Mouse (Mus musculus) midbrain, postnatal 0 days (tissue): ENCODE results near the gene Ddrgk1. TPM values are rescaled to one million over a fixed set of nuclear protein-coding genes. Genes with fewer than 3 reads are reported as not detected.

Experiments used
- ATAC-seq: fragments of 200-750 bp; cut with Nextera tagmentation; 2 replicates; pipeline ENCODE4 v1.8.0; 2017; ENCODE audit warnings: moderate number of reproducible peaks, mild to moderate bottlenecking, moderate TSS enrichment, moderate library complexity; ENCODE audit not compliant: low FRiP score
- DNase-seq: peaks from one replicate; pipeline ENCODE4 v3.0.0-alpha.2; 2015; ENCODE audit warnings: low spot score
- H3K27ac ChIP-seq: fragments of 300-500 bp; sonication (generic); 2 replicates; pipeline ENCODE4 v1.5.1; 2014; ENCODE audit warnings: low read depth, mild to moderate bottlenecking, low read length, mixed read lengths
- H3K27me3 ChIP-seq: fragments of 300-500 bp; sonication (generic); 2 replicates; pipeline ENCODE4 v1.6.1; 2014; ENCODE audit warnings: low read length, control low read depth, mixed read lengths; ENCODE audit not compliant: insufficient read depth
- H3K36me3 ChIP-seq: fragments of 300-500 bp; sonication (generic); 2 replicates; pipeline ENCODE4 v1.6.1; 2014; ENCODE audit warnings: low read length, control low read depth, mixed read lengths; ENCODE audit not compliant: insufficient read depth
- H3K4me1 ChIP-seq: fragments of 300-500 bp; sonication (generic); 2 replicates; pipeline ENCODE4 v1.6.1; 2014; ENCODE audit warnings: mild to moderate bottlenecking, control low read depth, antibody characterized with exemption, low read length, mixed read lengths; ENCODE audit not compliant: insufficient read depth
- H3K4me2 ChIP-seq: fragments of 300-500 bp; sonication (generic); 2 replicates; pipeline ENCODE4 v1.6.1; 2014; ENCODE audit warnings: low read depth, mild to moderate bottlenecking, low read length, mixed read lengths; ENCODE audit not compliant: poor library complexity, severe bottlenecking
- H3K4me3 ChIP-seq: fragments of 300-500 bp; sonication (generic); 2 replicates; pipeline ENCODE4 v1.5.1; 2014; ENCODE audit warnings: low read depth, mild to moderate bottlenecking, low read length, moderate library complexity
- H3K9ac ChIP-seq: fragments of 300-500 bp; sonication (generic); replicated peaks from 2 replicates; pipeline ENCODE4 v1.6.1; 2014; ENCODE audit warnings: mild to moderate bottlenecking, low read length, moderate library complexity, mixed read lengths; ENCODE audit not compliant: poor library complexity, severe bottlenecking
- H3K9me3 ChIP-seq: fragments of 300-500 bp; sonication (generic); 2 replicates; pipeline ENCODE4 v1.6.1; 2016; ENCODE audit warnings: low read length, control low read depth
- CTCF ChIP-seq: IDR thresholded peaks from 2 replicates; pipeline ENCODE4 v1.5.1; 2016; ENCODE audit warnings: antibody characterized with exemption, mild to moderate bottlenecking
- WGBS: fragments of 180-500 bp; shearing (Covaris S2); extraction: QIAGEN DNeasy Blood & Tissue Kit; methylation state at CpG from one replicate; pipeline ENCODE4 v1.1.7; 2014; 5-methylcytosine and 5-hydroxymethylcytosine counted together
- polyA plus RNA-seq: library from polyadenylated mRNA; unstranded; fragments of >200 nt; fragmentation: Nextera tagmentation; extraction: Ambion mirVana; gene quantifications from 2 replicates; pipeline ENCODE4 v1.2.1, GENCODE M21; 2015
- total RNA-seq: library from RNA; depleted of rRNA; stranded (reverse); fragments of >200 nt; gene quantifications from 2 replicates; pipeline ENCODE4 v1.2.3, GENCODE M21; 2014

The Ddrgk1 gene
- total and polyA plus RNA-seq, 2 experiments from 2014 or later = 36.0 to 88.6 TPM

- Histone ChIP-seq H3K4me2 (no peak overlapping the region), H3K27me3 (no peaks in the 10 kb centered on the region), H3K4me1 (peaks cover 10% of the 10 kb centered on the region; the same call in 1 of the 2 replicates), H3K27ac (no peak overlapping the region), H3K9ac (no peak overlapping the region), H3K9me3 (no peaks in the 10 kb centered on the region), H3K4me3 (no peak overlapping the region), H3K36me3 (peaks cover 7% of the 10 kb centered on the region; the same call in 1 of the 2 replicates)
- ATAC-seq (no peak), DNase-seq (no peak)
- 82% methylated on average over 4 of the region's 4 CpGs for WGBS
- no peak for TF ChIP-seq CTCF
These were observed 19.3 kb downstream of the Ddrgk1 start for GRCm38 (mm10) chr2:130645198-130645597.

GRCm38 (mm10) chr2:130642684-130643369 is 21.6 kb downstream of the Ddrgk1 start, which contains the start of gene Lzts3:
Gene Lzts3 (minus strand): TSS chr2:130642803.
- H3K4me3 ChIP-seq = peak within 1 kb of the TSS; percentile 65
- H3K4me2 ChIP-seq = peak within 1 kb of the TSS; percentile 74
- no peaks in the 10 kb centered on the region for H3K9me3 ChIP-seq
- WGBS = 3% methylated on average over 31 of the region's 40 CpGs
- H3K27me3 ChIP-seq = no peaks in the 10 kb centered on the region
- DNase-seq (peak; percentile 93), ATAC-seq (peak; percentile 92)
- TF ChIP-seq CTCF = no peak
- peak within 1 kb of the TSS; percentile 96 for H3K9ac ChIP-seq
- peaks cover 12% of the 10 kb centered on the region; the same call in 1 of the 2 replicates for H3K36me3 ChIP-seq
- H3K4me1 ChIP-seq = peaks cover 10% of the 10 kb centered on the region; the same call in 1 of the 2 replicates
- peak within 1 kb of the TSS; percentile 81 for H3K27ac ChIP-seq

GRCm38 (mm10) chr2:130642197-130642660 is 22.2 kb downstream of the Ddrgk1 start:
- Histone ChIP-seq H3K27ac (peak overlapping the region; percentile 81), H3K36me3 (peaks cover 11% of the 10 kb centered on the region; the same call in 1 of the 2 replicates), H3K4me1 (peaks cover 10% of the 10 kb centered on the region; the same call in 1 of the 2 replicates), H3K4me2 (peak overlapping the region; percentile 74), H3K27me3 (no peaks in the 10 kb centered on the region; the same call in 1 of the 2 replicates), H3K9ac (peak overlapping the region; percentile 96), H3K4me3 (peak overlapping the region; percentile 65), H3K9me3 (no peaks in the 10 kb centered on the region)
- no peak for TF ChIP-seq CTCF
- 3% methylated on average over 17 of the region's 27 CpGs for WGBS
- ATAC-seq (peak; percentile 82), DNase-seq (peak; percentile 48)

GRCm38 (mm10) chr2:130641351-130642025 is 23.0 kb downstream of the Ddrgk1 start:
- H3K27ac ChIP-seq = peak overlapping the region; percentile 81; the same call in 1 of the 2 replicates
- 73% methylated on average over 6 of the region's 6 CpGs for WGBS
- H3K4me3 ChIP-seq = peak overlapping the region; percentile 65
- peak; percentile 5; the same call in 1 of the 2 replicates for ATAC-seq
- H3K27me3 ChIP-seq = peaks cover 7% of the 10 kb centered on the region
- H3K4me2 ChIP-seq = peak overlapping the region; percentile 74
- DNase-seq = no peak
- TF ChIP-seq CTCF = no peak
- peaks cover 10% of the 10 kb centered on the region; the same call in 1 of the 2 replicates for H3K36me3 ChIP-seq
- H3K9me3 ChIP-seq = no peaks in the 10 kb centered on the region
- H3K9ac ChIP-seq = peak overlapping the region; percentile 96
- peaks cover 10% of the 10 kb centered on the region; the same call in 1 of the 2 replicates for H3K4me1 ChIP-seq

GRCm38 (mm10) chr2:130639276-130639675 is 25.2 kb downstream of the Ddrgk1 start:
- H3K4me2 ChIP-seq = no peak overlapping the region
- H3K36me3 ChIP-seq = peaks cover 28% of the 10 kb centered on the region
- H3K4me1 ChIP-seq = peaks cover 12% of the 10 kb centered on the region
- no peak overlapping the region for H3K9ac ChIP-seq
- no peak for TF ChIP-seq CTCF
- H3K9me3 ChIP-seq = no peaks in the 10 kb centered on the region
- H3K4me3 ChIP-seq = no peak overlapping the region
- H3K27me3 ChIP-seq = peaks cover 22% of the 10 kb centered on the region
- H3K27ac ChIP-seq = no peak overlapping the region
- WGBS = 83% methylated on average over 6 of the region's 6 CpGs
- DNase-seq = no peak
- ATAC-seq = no peak
